Mouse (Mus musculus): ENCODE measurements around the gene Ptbp3. TPM values are rescaled to one million over a fixed set of nuclear protein-coding genes. Genes with fewer than 3 reads are reported as not detected.

Ptbp3 gene
- polyA plus RNA-seq, 1 experiment: 13.6 TPM

- TF ChIP-seq CTCF (IDR thresholded peaks at IDR 0.05; ENCODE audit: control insufficient read depth, insufficient read depth, insufficient replicate concordance, low read depth, low read length): no peak
- no peak for TF ChIP-seq POLR2A (IDR thresholded peaks at IDR 0.05; ENCODE audit: control insufficient read depth, low read depth, low read length)
- Histone ChIP-seq H3K27ac (ENCODE audit: control insufficient read depth, insufficient read depth, low read depth, low read length) (no peak overlapping the region), H3K4me1 (ENCODE audit: control insufficient read depth, insufficient read depth, low read length) (no peaks in the 10 kb centered on the region), H3K36me3 (ENCODE audit: control insufficient read depth, insufficient read depth, low read length) (no peaks in the 10 kb centered on the region), H3K27me3 (ENCODE audit: control insufficient read depth, insufficient read depth, low read length) (no peaks in the 10 kb centered on the region), H3K4me3 (ENCODE audit: control insufficient read depth, low read depth, low read length) (no peak overlapping the region)
Measured at GRCm38 (mm10) chr4:59553576-59553975, 4.4 kb upstream of the Ptbp3 start.

GRCm38 (mm10) chr4:59552835-59553234 lies 3.7 kb upstream of the Ptbp3 start:
- TF ChIP-seq POLR2A (IDR thresholded peaks at IDR 0.05; ENCODE audit: control insufficient read depth, low read depth, low read length) (no peak), CTCF (IDR thresholded peaks at IDR 0.05; ENCODE audit: control insufficient read depth, insufficient read depth, insufficient replicate concordance, low read depth, low read length) (no peak)
- H3K4me3 ChIP-seq (ENCODE audit: control insufficient read depth, low read depth, low read length): no peak overlapping the region
- no peak overlapping the region for H3K27ac ChIP-seq (ENCODE audit: control insufficient read depth, insufficient read depth, low read depth, low read length)
- H3K4me1 ChIP-seq (ENCODE audit: control insufficient read depth, insufficient read depth, low read length): no peaks in the 10 kb centered on the region
- H3K27me3 ChIP-seq (ENCODE audit: control insufficient read depth, insufficient read depth, low read length): no peaks in the 10 kb centered on the region
- no peaks in the 10 kb centered on the region for H3K36me3 ChIP-seq (ENCODE audit: control insufficient read depth, insufficient read depth, low read length)

- Histone ChIP-seq H3K4me1 (ENCODE audit: control insufficient read depth, insufficient read depth, low read length) (no peaks in the 10 kb centered on the region; the same call in 1 of the 2 replicates), H3K4me3 (ENCODE audit: control insufficient read depth, low read depth, low read length) (no peak overlapping the region), H3K36me3 (ENCODE audit: control insufficient read depth, insufficient read depth, low read length) (no peaks in the 10 kb centered on the region), H3K27ac (ENCODE audit: control insufficient read depth, insufficient read depth, low read depth, low read length) (no peak overlapping the region), H3K27me3 (ENCODE audit: control insufficient read depth, insufficient read depth, low read length) (no peaks in the 10 kb centered on the region)
- TF ChIP-seq CTCF (IDR thresholded peaks at IDR 0.05; ENCODE audit: control insufficient read depth, insufficient read depth, insufficient replicate concordance, low read depth, low read length) (no peak), POLR2A (IDR thresholded peaks at IDR 0.05; ENCODE audit: control insufficient read depth, low read depth, low read length) (no peak)
Measured at GRCm38 (mm10) chr4:59551901-59552300, 2.7 kb upstream of the Ptbp3 start.

DNA sequence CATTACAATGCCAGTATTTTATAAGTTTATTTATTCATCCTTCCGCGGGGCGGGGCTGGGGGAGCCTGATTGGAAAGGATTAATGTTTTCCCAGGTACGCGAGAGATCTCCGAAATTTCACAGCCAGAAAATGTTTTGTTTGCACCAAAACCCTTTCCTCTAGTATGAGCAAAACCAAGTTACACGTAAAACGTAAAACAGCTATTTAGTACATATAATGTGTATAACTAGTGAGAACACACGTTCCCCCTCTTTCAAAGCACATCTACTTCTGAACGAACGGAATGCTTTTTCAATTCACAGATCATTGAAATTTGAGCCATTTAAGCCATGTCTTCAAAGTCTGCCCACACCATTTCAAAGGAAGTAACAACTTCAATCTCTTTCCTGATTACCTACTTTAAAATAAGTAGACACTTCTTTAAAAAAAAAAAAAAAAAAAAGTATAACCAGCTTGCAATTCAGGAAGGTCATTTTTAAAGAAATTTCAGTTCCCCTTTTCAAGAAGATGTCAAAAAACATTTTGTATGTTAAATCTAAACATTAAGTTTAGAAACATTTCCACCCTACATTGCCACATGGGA lies 905 bp upstream of the Ptbp3 start:
- Histone ChIP-seq H3K27ac (ENCODE audit: control insufficient read depth, insufficient read depth, low read depth, low read length) (no peak overlapping the region), H3K27me3 (ENCODE audit: control insufficient read depth, insufficient read depth, low read length) (no peaks in the 10 kb centered on the region), H3K4me3 (ENCODE audit: control insufficient read depth, low read depth, low read length) (peak overlapping the region; percentile 90), H3K4me1 (ENCODE audit: control insufficient read depth, insufficient read depth, low read length) (no peaks in the 10 kb centered on the region; the same call in 1 of the 2 replicates), H3K36me3 (ENCODE audit: control insufficient read depth, insufficient read depth, low read length) (no peaks in the 10 kb centered on the region)
- TF ChIP-seq CTCF (IDR thresholded peaks at IDR 0.05; ENCODE audit: control insufficient read depth, insufficient read depth, insufficient replicate concordance, low read depth, low read length) (no peak), POLR2A (IDR thresholded peaks at IDR 0.05; ENCODE audit: control insufficient read depth, low read depth, low read length) (no peak)

- no peaks in the 10 kb centered on the region for H3K27me3 ChIP-seq (ENCODE audit: control insufficient read depth, insufficient read depth, low read length)
- H3K4me3 ChIP-seq (ENCODE audit: control insufficient read depth, low read depth, low read length): peak overlapping the region; percentile 99
- no peaks in the 10 kb centered on the region for H3K36me3 ChIP-seq (ENCODE audit: control insufficient read depth, insufficient read depth, low read length)
- TF ChIP-seq POLR2A (IDR thresholded peaks at IDR 0.05; ENCODE audit: control insufficient read depth, low read depth, low read length) (no peak), CTCF (IDR thresholded peaks at IDR 0.05; ENCODE audit: control insufficient read depth, insufficient read depth, insufficient replicate concordance, low read depth, low read length) (no peak)
- peak overlapping the region; percentile 99 for H3K27ac ChIP-seq (ENCODE audit: control insufficient read depth, insufficient read depth, low read depth, low read length)
- no peaks in the 10 kb centered on the region; the same call in 1 of the 2 replicates for H3K4me1 ChIP-seq (ENCODE audit: control insufficient read depth, insufficient read depth, low read length)
Measured at GRCm38 (mm10) chr4:59548560-59549174, 497 bp downstream of the Ptbp3 start.

- Histone ChIP-seq H3K36me3 (ENCODE audit: control insufficient read depth, insufficient read depth, low read length) (no peaks in the 10 kb centered on the region), H3K4me3 (ENCODE audit: control insufficient read depth, low read depth, low read length) (peak overlapping the region; percentile 99), H3K4me1 (ENCODE audit: control insufficient read depth, insufficient read depth, low read length) (no peaks in the 10 kb centered on the region; the same call in 1 of the 2 replicates), H3K27me3 (ENCODE audit: control insufficient read depth, insufficient read depth, low read length) (no peaks in the 10 kb centered on the region), H3K27ac (ENCODE audit: control insufficient read depth, insufficient read depth, low read depth, low read length) (no peak overlapping the region; the same call in 1 of the 2 replicates)
- TF ChIP-seq CTCF (IDR thresholded peaks at IDR 0.05; ENCODE audit: control insufficient read depth, insufficient read depth, insufficient replicate concordance, low read depth, low read length) (no peak), POLR2A (IDR thresholded peaks at IDR 0.05; ENCODE audit: control insufficient read depth, low read depth, low read length) (no peak)
Measured at GRCm38 (mm10) chr4:59548011-59548559, 1.1 kb downstream of the Ptbp3 start.

GRCm38 (mm10) chr4:59547136-59547889 lies 1.9 kb downstream of the Ptbp3 start:
- Histone ChIP-seq H3K27me3 (ENCODE audit: control insufficient read depth, insufficient read depth, low read length) (no peaks in the 10 kb centered on the region), H3K4me1 (ENCODE audit: control insufficient read depth, insufficient read depth, low read length) (no peaks in the 10 kb centered on the region; the same call in 1 of the 2 replicates), H3K36me3 (ENCODE audit: control insufficient read depth, insufficient read depth, low read length) (no peaks in the 10 kb centered on the region), H3K27ac (ENCODE audit: control insufficient read depth, insufficient read depth, low read depth, low read length) (no peak overlapping the region), H3K4me3 (ENCODE audit: control insufficient read depth, low read depth, low read length) (peak overlapping the region; percentile 48)
- TF ChIP-seq CTCF (IDR thresholded peaks at IDR 0.05; ENCODE audit: control insufficient read depth, insufficient read depth, insufficient replicate concordance, low read depth, low read length) (no peak), POLR2A (IDR thresholded peaks at IDR 0.05; ENCODE audit: control insufficient read depth, low read depth, low read length) (no peak)
